Mouse (Mus musculus): ENCODE results near the gene Cmbl.

The Cmbl gene

DNA sequence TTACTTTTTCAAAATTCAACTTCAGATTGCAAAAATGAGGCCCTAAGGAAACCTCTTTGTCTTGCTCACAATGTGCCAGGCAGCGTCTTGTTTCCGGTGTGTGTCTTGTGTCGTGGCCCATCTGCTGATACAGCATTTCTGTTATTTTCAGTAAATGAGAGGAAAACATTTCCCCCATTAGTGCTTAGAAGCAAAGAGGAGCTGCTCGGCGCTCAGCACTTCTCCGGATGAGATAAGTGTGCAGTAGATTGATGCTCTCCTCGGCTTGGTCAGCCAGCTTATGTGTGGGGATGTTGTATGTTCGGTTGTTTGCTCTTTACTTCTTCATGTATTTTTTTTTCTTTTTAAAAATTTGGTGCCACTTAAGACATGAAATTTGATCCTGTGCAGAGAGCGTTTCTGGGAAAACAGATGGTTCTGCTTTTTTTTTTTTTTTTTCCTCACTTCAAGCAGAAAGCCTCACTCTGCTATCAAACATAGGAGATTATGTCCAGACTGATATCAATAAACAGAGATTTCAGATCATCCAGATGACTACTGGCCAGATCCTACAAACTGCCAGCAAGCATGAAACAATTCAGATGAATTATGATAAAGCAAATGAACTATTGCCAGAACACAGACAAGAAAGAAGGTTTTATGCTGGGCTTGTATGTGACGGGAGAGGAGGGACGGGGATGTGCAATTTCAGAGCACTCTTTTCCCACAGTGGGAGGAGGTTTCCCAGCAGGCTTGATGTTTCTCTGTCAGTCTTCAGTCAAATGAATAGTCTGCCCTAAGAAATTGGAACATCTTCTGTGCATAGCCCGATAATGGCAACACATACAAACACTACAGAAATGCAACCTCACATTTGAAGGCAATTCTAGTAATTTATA is 62.3 kb downstream of the Cmbl start:
- DNase-seq (ENCODE audit: low spot score): no peak

DNA sequence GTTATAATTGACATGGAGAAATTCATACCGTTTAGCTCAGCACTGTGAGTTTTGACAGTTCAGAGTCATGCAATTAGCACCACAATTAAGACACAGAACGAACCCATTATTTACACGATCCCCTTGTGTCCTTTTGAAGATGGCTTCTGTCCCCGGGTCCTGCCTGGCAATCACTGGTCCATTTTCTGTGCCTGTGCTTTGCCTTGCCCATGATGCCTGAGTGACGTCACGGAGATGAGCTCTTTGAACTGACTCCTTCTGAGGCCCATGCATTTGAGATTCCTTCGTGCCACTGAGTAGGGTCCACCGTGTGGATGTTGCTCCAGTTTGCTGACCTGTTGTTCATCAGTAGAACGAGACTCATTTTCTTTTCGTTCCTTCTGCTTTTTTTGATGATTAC is 63.0 kb downstream of the Cmbl start:
- DNase-seq (ENCODE audit: low spot score): no peak

DNA sequence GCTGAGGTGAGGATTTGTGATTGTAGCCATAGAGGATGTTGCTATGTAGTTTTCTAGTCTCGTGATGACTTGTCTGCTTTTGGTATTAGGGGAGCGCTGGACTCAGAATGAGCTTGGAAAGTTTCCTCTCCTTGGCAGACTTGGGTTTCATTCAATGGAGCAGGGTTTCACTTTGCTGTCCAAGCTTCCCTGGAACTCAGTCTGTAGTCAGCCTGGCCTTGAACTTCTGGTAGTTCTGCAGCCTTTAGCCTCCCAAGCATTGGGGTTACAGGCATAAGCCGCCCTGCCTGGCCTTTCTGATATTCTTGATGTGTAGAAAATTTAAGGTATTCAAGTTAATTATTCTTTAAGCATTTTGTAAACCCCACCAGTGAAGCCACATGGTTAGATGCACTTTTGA is 64.4 kb downstream of the Cmbl start:
- no peak for DNase-seq (ENCODE audit: low spot score)

DNA sequence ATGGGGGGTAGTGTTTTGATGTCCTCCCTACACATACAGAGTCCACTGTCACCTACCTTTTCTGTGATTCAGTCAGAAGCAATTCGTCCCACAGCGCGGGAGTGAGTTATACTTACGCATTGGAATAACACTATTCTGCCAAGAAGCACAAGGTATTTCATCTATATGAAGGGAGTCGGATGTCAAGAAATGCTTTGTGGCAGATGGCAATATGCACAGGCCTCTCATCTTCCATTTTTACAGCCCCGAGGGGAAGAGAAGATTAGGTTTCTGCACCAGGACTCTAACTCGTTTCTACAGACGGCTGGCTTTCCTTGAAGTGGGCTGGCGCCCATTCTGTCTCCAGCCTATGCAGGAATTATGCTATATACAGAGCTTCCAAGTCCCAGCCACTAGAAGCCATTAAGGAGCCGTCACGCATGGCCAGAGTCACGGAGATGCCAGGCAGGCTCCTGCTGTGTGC is 66.2 kb downstream of the Cmbl start:
- no peak for DNase-seq (ENCODE audit: low spot score)

DNA sequence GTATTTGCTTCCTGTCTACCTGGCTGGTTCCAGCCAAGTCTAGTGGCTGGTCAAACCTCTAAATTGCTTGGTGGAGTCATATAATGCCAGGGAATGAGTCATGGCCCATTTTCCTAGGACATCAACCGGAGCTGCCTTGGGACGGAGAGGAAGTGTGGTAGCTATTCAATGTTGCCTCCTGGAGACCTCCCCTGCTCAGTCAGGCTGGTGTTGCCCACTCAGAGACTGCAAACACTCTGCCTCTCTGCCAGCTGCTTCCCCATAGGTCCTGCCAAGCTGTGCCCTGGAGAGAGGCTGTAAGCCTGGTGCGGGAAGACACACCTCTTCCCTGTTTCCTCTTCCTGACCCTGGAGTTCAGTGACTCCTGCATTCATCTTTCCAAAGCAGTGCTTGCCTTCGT is 67.3 kb downstream of the Cmbl start:
- DNase-seq (ENCODE audit: low spot score): no peak

DNA sequence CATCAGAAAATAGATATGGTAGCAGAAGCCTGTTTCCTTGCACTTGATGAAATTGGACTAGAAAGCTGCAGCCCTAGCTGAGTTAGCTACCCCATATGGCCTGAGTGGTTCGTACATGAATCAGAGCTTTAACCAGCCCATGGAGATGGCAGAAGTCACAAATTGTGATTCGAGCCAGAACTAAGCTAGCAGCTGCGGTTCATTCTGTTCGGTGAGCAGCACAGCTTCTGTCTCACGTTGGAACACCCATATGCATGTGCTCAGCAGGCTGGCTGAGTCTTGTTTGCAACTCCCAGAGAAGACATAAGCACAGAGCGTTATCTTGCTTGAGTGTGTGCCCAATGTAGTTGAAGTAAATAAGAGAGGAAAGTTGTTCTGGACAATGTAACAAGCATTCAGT is 69.4 kb downstream of the Cmbl start:
- DNase-seq (ENCODE audit: low spot score): no peak

DNA sequence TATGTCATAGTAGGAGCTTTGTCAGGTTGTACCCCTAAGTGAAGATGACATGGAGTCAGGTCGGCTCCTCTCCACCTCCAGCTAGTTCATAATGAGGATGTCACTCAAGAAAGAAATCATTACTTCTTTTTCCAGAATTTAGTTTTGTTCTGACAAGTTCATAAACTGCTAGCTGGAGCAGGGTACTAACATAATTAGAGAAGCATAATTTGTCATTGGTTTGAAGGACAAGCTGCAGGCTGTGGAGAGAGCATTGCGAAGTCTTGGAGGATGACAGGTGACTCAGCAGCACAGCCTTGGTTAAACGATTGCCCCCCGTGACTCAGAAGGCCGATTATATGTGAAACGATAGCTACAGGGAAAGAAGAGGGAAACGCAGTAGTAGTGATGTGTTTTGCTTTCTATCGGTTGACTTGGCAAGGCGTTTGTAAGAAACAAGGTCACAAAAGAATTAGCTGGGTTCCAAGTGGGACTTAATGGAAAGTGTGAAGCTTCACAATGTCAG is 71.0 kb downstream of the Cmbl start:
- DNase-seq (ENCODE audit: low spot score): no peak
